Mouse (Mus musculus) limb, embryonic 14.5 days (tissue): ENCODE measurements around the gene Fem1b. TPM values are rescaled to one million over a fixed set of nuclear protein-coding genes. Genes with fewer than 3 reads are reported as not detected.
A peak's percentile ranks its signal among the peaks of the same experiment; 100 is the strongest.

Experiments
- ATAC-seq: fragments of 200-750 bp; cut with Nextera tagmentation; 2 replicates; pipeline ENCODE4 v1.8.0; 2017; ENCODE audit warnings: low read depth, moderate number of reproducible peaks, moderate TSS enrichment; ENCODE audit not compliant: low FRiP score
- DNase-seq: peaks from one replicate; pipeline ENCODE4 v3.0.0-alpha.2; 2015; ENCODE audit warnings: low spot score
- H3K27ac ChIP-seq: fragments of 300-500 bp; sonication (generic); replicated peaks from 2 replicates; pipeline ENCODE4 v1.5.1; 2014; ENCODE audit warnings: low read depth, mild to moderate bottlenecking, low read length, moderate library complexity, mixed read lengths
- H3K27me3 ChIP-seq: fragments of 300-500 bp; sonication (generic); 2 replicates; pipeline ENCODE4 v1.6.1; 2014; ENCODE audit warnings: low read length, mixed read lengths; ENCODE audit not compliant: control insufficient read depth, insufficient read depth
- H3K36me3 ChIP-seq: fragments of 300-500 bp; sonication (generic); 2 replicates; pipeline ENCODE4 v1.6.1; 2014; ENCODE audit warnings: mild to moderate bottlenecking, low read length, moderate library complexity, mixed read lengths; ENCODE audit not compliant: control insufficient read depth, insufficient read depth
- H3K4me1 ChIP-seq: fragments of 300-500 bp; sonication (generic); 2 replicates; pipeline ENCODE4 v1.6.1; 2014; ENCODE audit warnings: antibody characterized with exemption, low read length, mixed read lengths; ENCODE audit not compliant: control insufficient read depth, insufficient read depth
- H3K4me2 ChIP-seq: fragments of 300-500 bp; sonication (generic); replicated peaks from 2 replicates; pipeline ENCODE4 v1.6.1; 2014; ENCODE audit warnings: low read depth, mild to moderate bottlenecking, low read length, moderate library complexity; ENCODE audit not compliant: severe bottlenecking
- H3K4me3 ChIP-seq: fragments of 300-500 bp; sonication (generic); replicated peaks from 2 replicates; pipeline ENCODE4 v1.5.1; 2014; ENCODE audit warnings: low read length
- H3K9ac ChIP-seq: fragments of 300-500 bp; sonication (generic); 2 replicates; pipeline ENCODE4 v1.6.1; 2014; ENCODE audit warnings: mild to moderate bottlenecking, low read depth, low read length, moderate library complexity; ENCODE audit not compliant: severe bottlenecking
- H3K9me3 ChIP-seq: fragments of 300-500 bp; sonication (generic); 2 replicates; pipeline ENCODE4 v1.6.1; 2016; ENCODE audit warnings: low read length; ENCODE audit not compliant: control insufficient read depth
- POLR2A ChIP-seq: fragments of 200-500 bp; IDR thresholded peaks from 2 replicates; pipeline ENCODE4 v1.8.0; 2012; ENCODE audit warnings: inconsistent platforms, mild to moderate bottlenecking, moderate library complexity, borderline replicate concordance; ENCODE audit not compliant: insufficient read depth, insufficient read length; ENCODE audit errors: extremely low read depth
- WGBS: fragments of 180-500 bp; shearing (Covaris S2); extraction: QIAGEN DNeasy Blood & Tissue Kit; methylation state at CpG from one replicate; pipeline ENCODE4 v1.1.7; 2014; 5-methylcytosine and 5-hydroxymethylcytosine counted together
- polyA plus RNA-seq, 2 experiments: library from polyadenylated mRNA; depleted of rRNA in 1 of 2; stranded (reverse) in 1 of 2; unstranded in 1 of 2; fragments of >200 nt; fragmentation: Nextera tagmentation in 1 of 2; extraction: Ambion mirVana in 1 of 2; gene quantifications; 2 replicates each; pipeline versions ENCODE4 v1.2.1 to v1.2.3; 2012 to 2014

Fem1b gene
- polyA plus RNA-seq, 2 experiments = 20.7 to 31.4 TPM

GRCm38 (mm10) chr9:62844461-62844860, 32.7 kb upstream of the Fem1b start:
- TF ChIP-seq POLR2A = no peak
- DNase-seq (no peak), ATAC-seq (no peak)
- H3K9ac ChIP-seq = no peak overlapping the region
- H3K4me3 ChIP-seq = no peak overlapping the region
- H3K4me2 ChIP-seq = no peak overlapping the region
- H3K27ac ChIP-seq = no peak overlapping the region
- H3K36me3 ChIP-seq = peaks cover 19% of the 10 kb centered on the region; the same call in 1 of the 2 replicates
- WGBS = 91% methylated on average over 5 of the region's 5 CpGs
- no peaks in the 10 kb centered on the region for H3K9me3 ChIP-seq
- no peaks in the 10 kb centered on the region for H3K27me3 ChIP-seq
- H3K4me1 ChIP-seq = peaks cover 6% of the 10 kb centered on the region; the same call in 1 of the 2 replicates

- H3K27me3 ChIP-seq = no peaks in the 10 kb centered on the region
- WGBS = 82% methylated on average over 10 of the region's 10 CpGs
- DNase-seq = no peak
- H3K9me3 ChIP-seq = no peaks in the 10 kb centered on the region
- no peak for ATAC-seq
- peaks cover 11% of the 10 kb centered on the region; the same call in 1 of the 2 replicates for H3K36me3 ChIP-seq
- H3K9ac ChIP-seq = no peak overlapping the region
- no peak overlapping the region for H3K27ac ChIP-seq
- no peak for TF ChIP-seq POLR2A
- peaks cover 8% of the 10 kb centered on the region; the same call in 1 of the 2 replicates for H3K4me1 ChIP-seq
- H3K4me2 ChIP-seq = no peak overlapping the region
- H3K4me3 ChIP-seq = no peak overlapping the region
Observed at GRCm38 (mm10) chr9:62843356-62844024, 31.8 kb upstream of the Fem1b start.

DNA sequence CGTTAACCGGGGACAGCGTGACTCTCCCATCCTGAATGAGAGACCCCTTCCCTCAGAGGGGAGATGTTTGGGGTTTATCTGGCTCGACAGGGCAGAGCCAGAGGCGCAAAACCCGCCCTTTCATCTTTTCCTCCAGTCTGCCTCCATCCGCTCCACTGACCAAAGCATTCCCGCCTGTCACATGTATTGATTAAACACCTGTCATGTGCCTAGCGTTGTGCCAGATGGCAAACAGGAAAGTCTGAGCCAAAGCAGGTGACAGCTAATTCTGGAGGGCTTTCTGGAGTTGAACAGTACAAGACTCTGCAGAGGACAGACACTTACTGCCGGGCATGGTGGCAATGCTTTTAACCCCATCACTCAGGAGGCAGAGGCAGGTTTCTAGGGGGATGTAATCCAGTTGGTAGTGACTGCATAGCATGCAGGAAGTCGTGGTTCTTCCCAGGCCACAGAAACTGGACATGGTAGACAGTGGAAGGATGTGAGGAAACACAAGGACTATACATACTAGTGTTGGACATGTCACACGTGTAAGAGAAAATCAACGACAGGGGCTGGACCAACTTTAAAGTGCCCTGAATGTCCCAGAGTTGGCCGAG, 27.5 kb upstream of the Fem1b start:
- Histone ChIP-seq H3K9ac (peak overlapping the region; percentile 82), H3K36me3 (no peaks in the 10 kb centered on the region), H3K4me1 (peaks cover 8% of the 10 kb centered on the region; the same call in 1 of the 2 replicates), H3K9me3 (no peaks in the 10 kb centered on the region), H3K4me2 (peak overlapping the region; percentile 92), H3K4me3 (peak overlapping the region; percentile 67), H3K27ac (peak overlapping the region; percentile 83), H3K27me3 (no peaks in the 10 kb centered on the region)
- WGBS = 13% methylated on average over 14 of the region's 14 CpGs
- ATAC-seq (no peak; the same call in 1 of the 2 replicates), DNase-seq (peak; percentile 15)
- no peak for TF ChIP-seq POLR2A

DNA sequence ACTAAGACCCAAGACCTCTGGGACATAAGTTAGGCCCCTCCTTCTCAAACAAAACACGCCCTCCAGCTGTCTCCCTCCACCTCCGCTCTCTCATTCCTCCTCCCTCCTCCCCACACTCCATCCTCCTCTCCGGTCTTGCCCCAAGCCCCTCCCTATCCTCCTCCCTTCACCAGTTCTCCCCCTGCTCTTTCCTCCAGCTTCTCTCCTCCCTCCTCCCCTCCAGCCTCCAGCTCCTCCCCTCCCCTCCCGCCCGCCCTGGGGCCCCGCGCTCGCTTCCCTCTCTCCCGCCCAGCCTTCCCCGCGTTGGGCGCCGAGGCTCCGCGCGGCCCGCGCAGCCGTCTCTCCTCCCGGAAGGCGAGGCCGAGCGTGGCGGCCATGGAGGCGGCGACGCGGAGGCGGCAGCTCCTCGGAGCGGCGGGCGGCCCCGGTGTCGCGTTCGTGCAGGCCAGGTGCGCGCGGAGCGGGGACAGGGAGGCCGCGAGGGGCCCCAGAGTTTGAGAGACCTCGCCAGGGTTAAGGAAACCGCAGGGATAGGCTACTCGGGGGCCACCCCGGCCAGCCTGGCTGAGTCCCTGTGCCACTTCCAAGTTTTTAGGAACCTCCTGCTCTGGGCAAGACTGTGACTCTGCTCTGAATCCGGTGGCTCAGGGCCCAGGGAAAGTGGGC, 26.9 kb upstream of the Fem1b start, which contains the start of gene Cln6:
Cln6 (plus strand) TSS at position 280 of the 666 bp plus-strand sequence.
- 1% methylated on average over 47 of the region's 48 CpGs for WGBS
- peak within 1 kb of the TSS; percentile 92 for H3K4me2 ChIP-seq
- no peaks in the 10 kb centered on the region for H3K27me3 ChIP-seq
- ATAC-seq = peak; percentile 90
- H3K4me3 ChIP-seq = peak within 1 kb of the TSS; percentile 67
- no peaks in the 10 kb centered on the region for H3K36me3 ChIP-seq
- H3K4me1 ChIP-seq = peaks cover 8% of the 10 kb centered on the region; the same call in 1 of the 2 replicates
- TF ChIP-seq POLR2A = 0 out of 2 replicates have a peak, but pooled peaks have one; percentile 65
- peak within 1 kb of the TSS; percentile 82 for H3K9ac ChIP-seq
- peak within 1 kb of the TSS; percentile 83 for H3K27ac ChIP-seq
- peak; percentile 91 for DNase-seq
- no peaks in the 10 kb centered on the region for H3K9me3 ChIP-seq

GRCm38 (mm10) chr9:62838146-62838505, 26.4 kb upstream of the Fem1b start:
- Histone ChIP-seq H3K27me3 (no peaks in the 10 kb centered on the region), H3K4me2 (peak overlapping the region; percentile 92), H3K36me3 (no peaks in the 10 kb centered on the region), H3K27ac (0 out of 2 replicates have a peak overlapping the region, but pooled peaks have one; percentile 2), H3K4me1 (peaks cover 8% of the 10 kb centered on the region; the same call in 1 of the 2 replicates), H3K9me3 (no peaks in the 10 kb centered on the region), H3K4me3 (peak overlapping the region; percentile 67), H3K9ac (no peak overlapping the region)
- ATAC-seq (peak; percentile 10; the same call in 1 of the 2 replicates), DNase-seq (no peak)
- TF ChIP-seq POLR2A = no peak
- 16% methylated on average over 8 of the region's 8 CpGs for WGBS
